Mouse (Mus musculus) stomach, adult 2 months (tissue): ENCODE results near the gene Prm2. TPM values are rescaled to one million over a fixed set of nuclear protein-coding genes. Genes with fewer than 3 reads are reported as not detected.

Experiments used
- polyA plus RNA-seq: library from polyadenylated mRNA; depleted of rRNA; stranded (reverse); fragments of >200 nt; gene quantifications from 2 replicates; pipeline ENCODE4 v1.2.3, GENCODE M21; 2012; rRNA removed

The Prm2 gene
- not detected in 2 replicates for polyA plus RNA-seq

GRCm38 (mm10) chr16:10796034-10796433 lies at the start of gene Prm2:
Prm2 (minus strand) TSS chr16:10796134.

DNA sequence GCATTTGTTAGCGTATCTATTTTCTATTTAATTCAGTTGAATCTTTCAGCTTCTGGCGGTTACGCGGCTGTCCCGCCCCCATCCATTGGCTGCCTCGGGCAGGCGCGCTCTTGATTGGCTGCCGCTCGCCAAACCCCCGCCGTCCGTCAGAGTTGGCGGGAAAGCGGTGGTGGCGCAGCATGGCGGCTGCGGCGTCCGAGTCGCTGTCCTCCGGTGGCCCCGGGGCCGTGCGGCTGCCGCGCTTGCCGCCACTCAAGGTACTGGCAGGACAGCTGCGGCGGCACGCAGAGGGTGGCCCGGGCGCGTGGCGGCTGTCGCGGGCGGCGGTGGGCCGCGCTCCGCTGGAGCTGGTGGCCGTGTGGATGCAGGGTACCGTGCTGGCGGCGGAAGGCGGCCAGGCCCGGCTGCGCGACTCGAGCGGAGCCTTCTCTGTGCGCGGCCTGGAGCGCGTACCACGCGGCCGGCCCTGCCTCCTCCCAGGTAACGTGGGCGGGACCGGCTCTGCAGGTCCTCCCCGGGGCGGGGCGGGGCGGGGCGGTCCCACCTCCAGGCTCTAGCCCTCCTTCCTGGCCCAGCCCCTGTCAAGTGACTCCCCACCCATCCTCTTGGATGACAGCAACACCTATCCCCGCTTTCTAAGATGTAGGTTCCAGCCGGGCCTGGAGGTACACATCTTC lies 39.1 kb upstream of the Prm2 start, which contains the start of gene Rmi2:
Gene Rmi2, plus strand, starts transcription at position 149 of the 677 bp plus-strand sequence.

GRCm38 (mm10) chr16:10812865-10813371 lies 17.0 kb upstream of the Prm2 start, which contains the start of gene Gm11172:
Gm11172 (plus strand) TSS chr16:10812915.

DNA sequence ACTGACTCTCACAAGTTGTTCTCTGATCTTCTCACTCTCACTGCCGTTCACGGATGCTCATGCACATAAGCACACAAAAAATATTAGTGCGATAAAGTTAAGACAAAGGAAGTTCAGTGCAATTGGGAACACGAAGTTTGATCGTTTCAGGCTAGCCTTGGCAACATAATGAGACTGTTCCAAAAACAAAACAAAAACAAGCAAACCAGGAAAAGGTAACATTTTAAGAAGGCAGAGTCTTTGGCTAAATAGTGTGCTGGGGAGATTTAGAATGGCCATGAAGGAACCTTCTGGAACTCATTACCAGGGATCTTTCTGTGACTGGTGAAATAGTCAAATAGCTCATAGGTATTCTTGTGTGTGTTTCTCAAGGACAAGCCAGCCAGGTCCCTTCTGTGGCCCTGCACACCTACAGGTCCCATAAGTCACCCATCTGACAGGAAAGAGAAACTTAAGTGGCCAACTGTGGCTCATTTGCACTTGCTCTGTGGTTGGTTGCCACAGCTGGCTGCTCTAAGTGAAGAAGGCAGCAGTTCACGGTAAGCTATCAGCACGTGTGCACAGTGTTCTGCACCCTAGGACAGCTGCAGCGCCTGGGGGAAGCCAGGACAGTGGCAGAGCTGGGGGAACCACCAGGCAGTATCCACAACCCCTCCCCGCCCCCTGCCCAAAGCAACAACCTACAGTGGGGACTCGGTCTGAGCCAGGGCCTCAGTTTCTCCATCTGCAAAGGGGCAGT lies 10.0 kb upstream of the Prm2 start, which contains the start of gene Prm1:
Gene Prm1, minus strand, starts transcription at position 51 of the 739 bp plus-strand sequence.

DNA sequence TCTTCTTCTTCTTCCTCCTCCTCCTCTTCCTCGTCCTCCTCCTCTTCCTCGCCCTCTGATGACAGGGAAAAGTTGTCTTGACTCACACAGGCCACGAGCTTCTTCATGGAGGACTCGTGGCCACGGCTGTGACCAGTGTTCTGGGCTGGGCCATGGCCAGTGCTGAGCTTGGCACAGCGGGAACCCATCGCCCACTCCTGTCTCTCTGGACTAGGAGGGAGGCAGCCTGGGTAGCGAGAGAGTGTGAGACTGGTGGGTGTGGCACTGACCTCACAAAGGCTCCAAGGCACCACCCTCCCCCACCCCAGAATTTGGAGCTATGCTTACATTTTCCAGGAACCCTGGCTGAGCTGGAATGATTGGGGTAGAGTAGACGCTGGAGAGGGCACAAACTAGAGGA lies 5.2 kb downstream of the Prm2 start, which contains the start of gene Prm3:
Gene Prm3, minus strand, starts transcription at position 213 of the 400 bp plus-strand sequence.

GRCm38 (mm10) chr16:10788271-10788670 lies 7.7 kb downstream of the Prm2 start, which contains the start of gene Tnp2:
Tnp2 (minus strand) TSS chr16:10788660.

DNA sequence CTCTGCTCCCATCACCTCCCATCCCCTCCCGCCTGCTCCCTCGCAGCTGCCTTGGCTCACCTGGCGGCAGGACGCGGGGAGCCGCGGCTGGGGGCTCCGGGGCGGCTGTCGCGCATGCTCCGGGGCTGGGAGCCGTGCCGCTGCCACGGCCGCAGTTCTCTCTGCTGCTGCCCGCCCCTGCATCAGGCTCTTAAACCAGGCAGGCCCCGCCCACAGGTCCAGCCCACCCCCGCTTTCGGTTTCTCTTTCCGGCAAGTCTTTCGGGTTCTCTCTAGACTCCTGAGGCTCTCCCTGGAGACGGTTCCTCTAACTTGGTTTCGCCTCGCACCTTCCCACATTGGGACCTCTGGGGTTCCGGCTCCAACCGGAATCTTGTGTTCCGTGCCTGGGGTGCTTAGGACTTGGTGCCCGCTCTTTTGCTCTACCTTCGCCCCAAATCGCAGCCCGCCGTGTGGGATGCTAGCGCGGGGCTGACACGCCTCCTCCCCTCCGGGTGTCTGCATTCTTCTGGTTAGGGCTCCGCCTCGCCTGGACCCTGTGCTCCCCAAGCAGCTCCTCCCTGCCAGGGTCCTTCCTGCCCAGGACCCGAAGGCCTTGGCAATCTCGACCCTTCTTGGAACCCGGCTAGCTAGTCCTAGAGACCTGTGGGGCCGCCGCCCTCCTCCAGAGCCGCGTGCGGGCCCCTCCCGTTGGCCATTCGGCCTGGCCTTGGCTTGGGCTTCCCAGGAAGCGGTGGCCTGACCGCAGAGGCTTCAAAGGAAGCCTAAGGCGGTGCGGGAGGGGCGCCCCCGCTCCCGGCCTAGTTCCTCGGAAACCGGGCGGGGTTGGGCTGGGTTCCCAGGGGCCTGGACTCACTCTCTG lies 10.3 kb downstream of the Prm2 start, which contains the start of gene Socs1:
Gene Socs1, minus strand, starts transcription at position 166 of the 861 bp plus-strand sequence.

Other genes with a start within 250 kb of the Prm2 start
- gene Socs1, start 10.6 kb downstream of the Prm2 start, polyA plus RNA-seq, result 8.8 and 18.5 TPM in 2 replicates
- not detected in 2 replicates for gene Tnp2, start 7.5 kb downstream of the Prm2 start, polyA plus RNA-seq
- not detected in 2 replicates for gene Prm3, start 5.2 kb downstream of the Prm2 start, polyA plus RNA-seq
- not detected in 2 replicates for gene Prm1, start 9.7 kb upstream of the Prm2 start, polyA plus RNA-seq
- not detected in 2 replicates for gene Gm11172, start 16.8 kb upstream of the Prm2 start, polyA plus RNA-seq
- gene Rmi2, start 38.9 kb upstream of the Prm2 start, polyA plus RNA-seq, result 0.50 and 1.5 TPM in 2 replicates